Mouse (Mus musculus): ENCODE data around the gene Fbxo6.

DNA sequence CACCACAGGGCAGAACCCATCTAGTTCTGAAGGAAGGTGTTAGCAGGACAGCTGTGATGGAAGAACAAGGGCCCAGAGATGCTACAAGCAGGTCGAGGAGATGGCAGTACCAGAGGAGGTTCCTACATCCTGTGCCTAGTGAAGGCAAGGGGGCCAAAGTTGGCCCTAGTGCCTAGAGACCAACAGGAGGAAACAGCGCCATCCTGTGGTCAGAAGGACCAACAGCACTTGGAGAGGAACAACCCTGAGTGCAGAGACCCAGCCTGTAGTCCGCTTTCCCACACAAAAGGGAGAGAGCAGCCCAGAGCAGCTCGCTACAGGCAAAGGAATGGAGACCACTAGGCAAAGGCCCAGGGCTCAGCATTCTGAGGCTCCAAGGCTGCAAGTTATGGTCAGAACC, 33.9 kb upstream of the Fbxo6 start:
- no peak for TF ChIP-seq TAL1 (IDR thresholded peaks at IDR 0.05; ENCODE audit: low read length)
- TF ChIP-seq GATA1 (IDR thresholded peaks at IDR 0.05; ENCODE audit: low read length), result no peak

Measured in erythroblast, embryonic 14.5 days (primary cell).